Mouse (Mus musculus): ENCODE results near the gene Txnip.

GRCm38 (mm10) chr3:96568605-96569004 is 10.8 kb downstream of the Txnip start:
- no peak for TF ChIP-seq POLR2A (IDR thresholded peaks at IDR 0.05; ENCODE audit: insufficient read depth, low read depth, low read length)
- TF ChIP-seq CTCF (IDR thresholded peaks at IDR 0.05; ENCODE audit: insufficient read depth, low read depth, low read length): no peak
